Mouse (Mus musculus): Measurements from ENCODE around the gene Dip2c.

- TF ChIP-seq CTCF (IDR thresholded peaks at IDR 0.05; ENCODE audit: control insufficient read depth, insufficient read depth, insufficient replicate concordance, low read depth, low read length): no peak
- TF ChIP-seq POLR2A (IDR thresholded peaks at IDR 0.05; ENCODE audit: control insufficient read depth, low read depth, low read length): no peak
Observed at GRCm38 (mm10) chr13:9674126-9674525, 397.8 kb downstream of the Dip2c start.
